Mouse (Mus musculus): ENCODE measurements at regions not wholly inside any gene's neighbourhood (a gene's known extent, or its start where the extent isn't known, plus 50 kb on each side); places are given as distances from the start of the nearest gene placed in this dataset.

DNA sequence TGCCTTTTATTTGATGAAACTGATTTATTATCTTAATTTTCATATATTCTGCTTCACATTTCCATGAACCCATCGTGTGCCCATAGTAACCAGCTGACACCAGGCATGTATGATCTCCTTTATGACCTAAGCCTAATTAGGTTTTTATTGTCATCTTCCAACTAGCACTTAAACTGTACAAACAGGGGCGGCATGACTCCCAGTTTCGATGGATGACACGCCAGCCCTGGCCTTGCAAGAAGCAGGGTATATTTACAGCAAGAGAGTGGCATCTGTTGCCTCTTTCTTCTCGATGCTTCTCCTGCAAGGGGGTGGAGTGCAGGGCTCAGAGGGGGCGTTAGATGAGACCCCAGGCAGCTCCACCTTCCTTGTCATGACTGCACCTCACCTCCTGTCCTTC is 379.8 kb downstream of the Tshz3 start:
- TF ChIP-seq CTCF (IDR thresholded peaks at IDR 0.05; ENCODE audit: borderline replicate concordance, insufficient read depth, low read length) = no peak
- TF ChIP-seq POLR2A (IDR thresholded peaks at IDR 0.05; ENCODE audit: low read depth, low read length) = no peak

Measured in embryonic fibroblast, embryonic 13.5 days (primary cell).